Mouse (Mus musculus) 3134 (cell line): Measurements from ENCODE around the gene Mgrn1.
A peak's percentile ranks its signal among the peaks of the same experiment; 100 is the strongest.

Experiments
- DNase-seq: peaks from one replicate; pipeline ENCODE4 v3.0.0-alpha.2; 2011; ENCODE audit warnings: low spot score; ENCODE audit not compliant: insufficient read length; ENCODE audit errors: extremely low read depth

Gene Mgrn1

GRCm38 (mm10) chr16:4938461-4938860 is 52.4 kb downstream of the Mgrn1 start, which contains the start of gene Nudt16l1:
TSS of gene Nudt16l1 (plus strand) at chr16:4938761.
- DNase-seq, result no peak

DNA sequence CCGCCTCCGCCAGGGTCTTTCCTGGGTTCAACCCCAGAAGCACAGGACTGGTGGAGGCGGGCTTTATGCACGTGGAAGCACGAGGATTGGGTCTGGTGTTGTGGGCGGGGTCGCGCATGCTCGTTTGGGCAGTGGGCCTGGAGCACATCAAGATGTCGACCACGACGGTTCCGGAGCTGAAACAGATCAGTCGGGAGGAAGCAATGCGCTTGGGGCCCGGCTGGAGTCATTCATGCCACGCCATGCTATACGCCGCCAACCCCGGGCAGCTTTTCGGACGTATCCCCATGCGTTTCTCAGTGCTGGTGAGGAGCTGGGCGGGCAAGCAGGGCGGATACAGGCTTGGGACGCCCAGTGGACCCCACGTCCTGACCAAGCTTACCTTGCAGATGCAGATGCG is 52.9 kb downstream of the Mgrn1 start:
- peak; percentile 92 for DNase-seq

DNA sequence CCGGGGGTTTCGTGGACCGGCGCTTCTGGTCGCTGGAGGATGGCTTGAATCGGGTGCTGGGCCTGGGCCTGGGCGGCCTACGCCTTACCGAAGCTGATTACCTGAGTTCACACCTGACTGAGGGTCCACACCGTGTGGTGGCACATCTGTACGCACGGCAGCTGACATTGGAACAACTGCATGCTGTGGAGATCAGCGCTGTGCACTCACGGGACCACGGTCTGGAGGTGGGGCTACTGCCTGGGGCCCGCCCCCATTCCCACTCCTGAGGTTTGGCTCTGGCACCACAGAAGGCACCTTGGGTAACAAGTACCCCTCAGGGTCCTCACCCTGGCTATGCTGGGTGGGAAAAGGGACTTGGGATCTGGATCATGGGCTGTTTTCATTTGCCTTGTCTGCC is 53.4 kb downstream of the Mgrn1 start:
- peak; percentile 67 for DNase-seq

GRCm38 (mm10) chr16:4940311-4940850 is 54.3 kb downstream of the Mgrn1 start:
- DNase-seq, result peak; percentile 22

- no peak for DNase-seq
Observed at GRCm38 (mm10) chr16:4941016-4941415, 55.0 kb downstream of the Mgrn1 start.

DNA sequence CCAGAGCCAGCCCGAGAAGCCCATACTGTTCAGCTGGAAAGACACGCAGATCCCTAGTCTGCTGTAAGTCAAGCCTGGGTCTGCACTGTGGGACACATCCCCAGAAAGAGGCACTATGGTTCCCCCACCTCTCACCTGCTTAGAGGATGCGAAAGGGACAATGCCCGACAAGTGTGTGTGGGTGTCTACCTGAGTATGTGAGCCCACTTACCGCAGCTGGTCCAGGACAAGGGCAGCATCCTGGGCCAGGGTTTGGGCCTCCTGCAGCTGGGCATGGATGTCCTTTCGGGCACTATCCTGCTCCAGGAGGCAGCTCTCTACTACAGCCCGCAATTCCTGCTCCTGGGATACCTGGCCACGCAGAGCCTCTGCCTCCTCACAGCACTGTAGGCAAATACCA is 56.8 kb downstream of the Mgrn1 start:
- DNase-seq, result no peak

- no peak for DNase-seq
Observed at GRCm38 (mm10) chr16:4943431-4943830, 57.4 kb downstream of the Mgrn1 start.

DNA sequence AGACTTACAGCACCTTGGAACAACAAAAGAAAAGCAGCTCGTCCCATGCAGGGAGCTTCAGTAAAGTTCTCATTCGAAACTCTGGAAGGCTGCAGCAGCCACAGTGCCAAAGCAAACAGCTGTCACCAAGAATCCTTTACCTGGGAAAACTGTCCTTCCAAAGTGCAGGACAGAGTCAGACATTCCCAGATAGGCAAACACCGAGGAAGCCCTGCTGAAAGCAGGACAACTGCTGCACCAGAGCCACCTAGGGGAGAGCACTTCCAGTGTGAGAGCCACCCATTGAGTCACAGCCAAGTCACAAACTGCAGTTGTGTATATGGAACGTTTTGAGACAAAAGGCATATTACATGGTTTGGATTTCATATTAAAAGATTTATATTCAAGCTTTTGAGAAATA is 59.4 kb downstream of the Mgrn1 start:
- DNase-seq, result no peak

- no peak for DNase-seq
Observed at GRCm38 (mm10) chr16:4946155-4946554, 60.1 kb downstream of the Mgrn1 start.

- DNase-seq, result no peak
Observed at GRCm38 (mm10) chr16:4947378-4947777, 61.3 kb downstream of the Mgrn1 start.

GRCm38 (mm10) chr16:4956609-4957008 is 70.6 kb downstream of the Mgrn1 start:
- no peak for DNase-seq

DNA sequence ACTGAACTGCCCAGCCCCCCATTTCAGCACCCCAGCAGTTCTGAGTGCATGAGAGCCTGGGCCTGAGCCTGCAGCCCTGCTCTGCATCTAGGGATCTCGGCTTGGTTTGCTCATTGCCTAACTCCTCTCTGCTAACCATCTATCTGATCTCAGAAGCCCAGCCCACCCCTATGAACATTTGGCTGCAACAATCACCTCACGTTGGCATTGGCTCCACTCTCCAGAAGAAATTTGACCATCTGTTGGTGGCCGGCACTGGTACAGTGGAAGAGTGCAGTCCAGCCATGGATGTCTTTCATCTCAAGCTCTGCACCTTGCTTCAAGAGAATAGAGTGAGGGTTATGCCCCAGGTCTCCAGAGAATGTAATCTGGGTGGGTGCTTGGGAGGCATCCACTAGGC is 71.4 kb downstream of the Mgrn1 start:
- DNase-seq, result no peak

DNA sequence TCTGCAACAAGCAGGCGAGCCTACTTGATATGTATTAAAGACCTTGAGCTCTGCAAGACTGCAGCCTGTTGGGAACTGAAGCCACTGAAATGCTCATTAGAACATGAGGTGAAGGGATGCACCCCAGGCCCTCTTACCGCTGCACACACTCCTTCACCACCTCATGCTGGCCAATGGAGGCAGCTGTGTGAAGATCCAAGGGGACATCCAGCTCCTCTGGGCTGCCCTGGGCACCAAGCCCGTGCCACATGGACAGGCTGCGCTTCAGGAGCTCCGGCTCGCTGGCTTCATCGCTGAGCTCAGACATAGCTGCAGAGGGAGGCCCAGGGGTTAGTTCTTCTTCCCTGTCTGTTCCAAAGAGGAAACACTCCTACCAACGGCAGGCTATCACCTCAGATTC is 74.2 kb downstream of the Mgrn1 start:
- DNase-seq, result no peak

DNA sequence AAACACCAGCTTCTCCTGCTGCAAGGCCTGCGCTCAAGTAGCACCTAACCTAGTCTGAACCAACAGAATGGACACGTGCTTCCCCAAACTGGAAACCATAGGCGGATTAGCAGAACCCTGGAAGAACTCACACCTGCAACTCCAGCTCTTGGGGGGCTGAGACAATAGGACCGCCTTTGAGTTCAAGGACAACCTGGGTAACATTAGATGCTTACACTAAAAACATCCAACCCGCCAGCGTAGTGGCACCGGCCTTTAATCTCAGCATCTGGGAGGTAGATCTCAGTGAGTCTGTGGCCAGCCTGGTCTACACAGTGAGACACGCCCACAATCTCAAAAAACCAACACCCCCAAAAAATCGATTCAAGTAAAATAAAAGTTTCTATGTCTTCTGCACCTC is 77.3 kb downstream of the Mgrn1 start:
- no peak for DNase-seq

- DNase-seq, result peak; percentile 100
Observed at GRCm38 (mm10) chr16:4963797-4964709, 78.0 kb downstream of the Mgrn1 start, which contains the start of gene Anks3. TSS of gene Anks3 (minus strand) at chr16:4964205.

GRCm38 (mm10) chr16:4964731-4965391 is 78.8 kb downstream of the Mgrn1 start:
- no peak for DNase-seq

DNA sequence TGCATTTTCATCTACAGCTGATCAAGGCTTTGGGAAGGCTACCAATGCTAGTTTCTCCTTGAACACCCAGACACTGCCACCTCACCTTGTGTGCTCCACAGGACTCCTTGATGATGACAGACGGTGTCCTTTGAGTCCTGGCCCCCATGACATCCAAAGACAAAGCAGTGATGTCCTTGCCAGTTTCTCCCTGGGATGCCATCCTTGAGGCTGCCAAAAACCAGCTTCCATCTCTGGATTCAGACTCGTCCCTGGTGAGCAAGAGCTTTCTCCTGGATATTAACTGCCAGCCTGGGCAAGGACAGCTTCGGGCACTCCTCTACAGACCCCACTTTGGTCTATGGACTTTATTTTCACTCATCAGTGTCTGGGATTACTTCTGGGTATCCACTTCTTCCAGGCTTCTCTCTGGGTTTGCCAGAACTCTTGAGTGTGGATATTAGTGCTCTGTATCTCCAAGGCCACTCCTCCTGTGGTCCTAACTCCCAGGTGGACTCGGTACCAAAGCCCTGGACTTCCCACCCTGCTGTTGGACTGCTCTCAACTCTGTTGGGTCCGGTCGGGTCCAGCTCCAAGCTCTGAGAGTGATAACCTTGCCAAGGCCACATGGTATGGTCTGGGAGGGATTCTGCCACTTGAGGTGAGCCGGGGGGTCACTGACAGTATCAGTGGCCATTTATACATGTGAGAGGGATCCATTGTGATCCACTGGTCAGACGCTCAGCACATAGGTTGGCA is 79.5 kb downstream of the Mgrn1 start:
- no peak for DNase-seq

- no peak for DNase-seq
Observed at GRCm38 (mm10) chr16:4968426-4968825, 82.4 kb downstream of the Mgrn1 start.

- DNase-seq, result no peak
Observed at GRCm38 (mm10) chr16:4969055-4969843, 83.2 kb downstream of the Mgrn1 start.

DNA sequence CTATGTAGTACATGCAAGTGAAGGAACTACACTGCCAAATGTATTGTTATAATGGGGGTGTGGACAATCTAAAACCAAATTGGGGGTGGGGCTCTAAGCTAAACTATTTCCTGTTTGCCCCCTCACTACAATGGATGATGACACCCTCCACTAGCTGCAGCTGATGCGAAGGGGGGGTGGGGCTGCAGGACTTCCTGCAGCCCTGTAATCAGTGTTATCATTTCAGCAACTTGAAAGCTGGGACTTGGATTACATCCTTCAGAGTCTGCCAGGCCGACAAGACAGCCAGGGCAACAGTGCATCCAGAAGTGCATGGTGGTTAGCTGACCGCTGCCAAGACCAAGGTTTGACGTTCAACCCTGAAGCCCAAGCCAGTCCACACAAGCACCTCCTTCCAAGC is 85.6 kb downstream of the Mgrn1 start:
- no peak for DNase-seq
